Mouse (Mus musculus) kidney, embryonic 15.5 days (tissue): ENCODE measurements at regions not wholly inside any gene's neighbourhood (a gene's known extent, or its start where the extent isn't known, plus 50 kb on each side); places are given as distances from the start of the nearest gene placed in this dataset.

Source experiments
- ATAC-seq: fragments of 200-750 bp; cut with Nextera tagmentation; replicated peaks from 2 replicates; pipeline ENCODE4 v1.8.0; 2017; ENCODE audit warnings: moderate TSS enrichment; ENCODE audit not compliant: low FRiP score
- H3K27ac ChIP-seq: fragments of 300-500 bp; sonication (generic); 2 replicates; pipeline ENCODE4 v1.5.1; 2015; ENCODE audit warnings: mild to moderate bottlenecking, inconsistent platforms
- H3K27me3 ChIP-seq: fragments of 300-500 bp; sonication (generic); 2 replicates; pipeline ENCODE4 v1.6.1; 2015; ENCODE audit warnings: inconsistent platforms
- H3K36me3 ChIP-seq: fragments of 300-500 bp; sonication (generic); 2 replicates; pipeline ENCODE4 v1.6.1; 2015; ENCODE audit warnings: inconsistent platforms
- H3K4me1 ChIP-seq: fragments of 300-500 bp; sonication (generic); 2 replicates; pipeline ENCODE4 v1.6.1; 2015; ENCODE audit warnings: inconsistent platforms
- H3K4me2 ChIP-seq: fragments of 300-500 bp; sonication (generic); 2 replicates; pipeline ENCODE4 v1.6.1; 2015; ENCODE audit warnings: moderate library complexity, mild to moderate bottlenecking, inconsistent platforms
- H3K4me3 ChIP-seq: fragments of 300-500 bp; sonication (generic); replicated peaks from 2 replicates; pipeline ENCODE4 v1.5.1; 2015; ENCODE audit warnings: mild to moderate bottlenecking, inconsistent platforms
- H3K9ac ChIP-seq: fragments of 300-500 bp; sonication (generic); 2 replicates; pipeline ENCODE4 v1.6.1; 2015; ENCODE audit warnings: mild to moderate bottlenecking, inconsistent platforms
- H3K9me3 ChIP-seq: fragments of 300-500 bp; sonication (generic); replicated peaks from 2 replicates; pipeline ENCODE4 v1.6.1; 2016; ENCODE audit warnings: inconsistent platforms
- WGBS: fragments of 180-500 bp; shearing (Covaris S2); methylation state at CpG from one replicate; pipeline ENCODE4 v1.1.7; 2015; ENCODE audit warnings: mixed read lengths; 5-methylcytosine and 5-hydroxymethylcytosine counted together

DNA sequence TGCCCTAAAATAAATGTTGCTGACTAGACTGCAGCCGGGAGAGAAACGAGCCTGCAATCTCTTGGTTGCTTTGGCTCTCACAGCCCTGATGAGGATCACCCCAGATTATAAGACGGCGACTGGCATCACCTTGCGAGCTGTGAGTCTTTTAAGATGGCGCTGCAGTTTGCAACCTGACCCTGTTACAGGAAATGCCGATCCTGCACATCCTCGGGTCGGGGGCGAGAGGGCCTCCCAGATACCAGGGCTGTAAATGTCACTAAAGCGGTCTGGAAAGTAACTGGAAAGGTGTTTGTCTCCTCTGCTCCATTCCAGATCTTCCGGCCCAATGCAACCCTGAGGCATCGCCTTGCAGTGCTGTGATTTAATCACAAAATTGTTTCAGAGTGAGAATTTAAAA is 53.4 kb downstream of the Cartpt start:
- no peak overlapping the region for H3K9ac ChIP-seq
- WGBS, result 8% methylated on average over 13 of the region's 13 CpGs

DNA sequence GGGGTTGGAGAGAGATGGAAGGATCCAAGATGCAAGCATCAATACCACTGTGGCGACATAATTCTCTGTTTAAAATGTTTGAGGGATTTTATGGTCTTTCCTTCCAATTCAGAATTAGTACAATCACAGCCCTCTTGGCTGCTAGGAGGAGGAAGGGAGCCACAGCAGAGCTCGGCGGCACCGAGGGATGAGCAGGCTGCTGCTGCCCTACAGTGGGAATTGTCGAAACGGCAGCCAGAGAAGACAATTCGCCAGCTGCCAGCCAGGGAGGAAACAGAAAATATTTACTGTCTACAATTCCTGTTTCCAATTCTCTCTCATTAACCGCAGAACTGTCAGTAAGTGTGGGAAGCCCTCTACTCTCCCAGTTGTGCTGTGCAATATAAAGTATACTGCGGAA is 58.3 kb downstream of the Cartpt start:
- H3K9ac ChIP-seq, result no peak overlapping the region
- no peak overlapping the region for H3K4me3 ChIP-seq
- no peak overlapping the region for H3K4me2 ChIP-seq
- H3K27me3 ChIP-seq, result no peaks in the 10 kb centered on the region
- H3K9me3 ChIP-seq, result no peaks in the 10 kb centered on the region
- 28% methylated on average over 9 of the region's 9 CpGs for WGBS
- ATAC-seq, result no peak
- no peak overlapping the region for H3K27ac ChIP-seq
- no peaks in the 10 kb centered on the region for H3K36me3 ChIP-seq
- peaks cover 22% of the 10 kb centered on the region for H3K4me1 ChIP-seq

More for the DNA sequence above, 53.4 kb downstream of the Cartpt start:
- ATAC-seq, result no peak
- Histone ChIP-seq H3K27me3 (no peaks in the 10 kb centered on the region), H3K36me3 (no peaks in the 10 kb centered on the region), H3K27ac (no peak overlapping the region), H3K4me3 (no peak overlapping the region), H3K4me1 (peaks cover 18% of the 10 kb centered on the region), H3K4me2 (peak overlapping the region; percentile 21; the same call in 1 of the 2 replicates), H3K9me3 (no peaks in the 10 kb centered on the region)

- peak overlapping the region; percentile 20; the same call in 1 of the 2 replicates for H3K4me2 ChIP-seq
- H3K27ac ChIP-seq, result peak overlapping the region; percentile 20; the same call in 1 of the 2 replicates
- no peak overlapping the region for H3K9ac ChIP-seq
- H3K36me3 ChIP-seq, result no peaks in the 10 kb centered on the region
- ATAC-seq, result no peak
- 25% methylated on average over 9 of the region's 9 CpGs for WGBS
- peaks cover 2% of the 10 kb centered on the region; the same call in 1 of the 2 replicates for H3K9me3 ChIP-seq
- H3K4me1 ChIP-seq, result peaks cover 15% of the 10 kb centered on the region
- H3K27me3 ChIP-seq, result no peaks in the 10 kb centered on the region
- H3K4me3 ChIP-seq, result no peak overlapping the region
Measured at GRCm38 (mm10) chr13:99839446-99839845, 61.4 kb downstream of the Cartpt start.

DNA sequence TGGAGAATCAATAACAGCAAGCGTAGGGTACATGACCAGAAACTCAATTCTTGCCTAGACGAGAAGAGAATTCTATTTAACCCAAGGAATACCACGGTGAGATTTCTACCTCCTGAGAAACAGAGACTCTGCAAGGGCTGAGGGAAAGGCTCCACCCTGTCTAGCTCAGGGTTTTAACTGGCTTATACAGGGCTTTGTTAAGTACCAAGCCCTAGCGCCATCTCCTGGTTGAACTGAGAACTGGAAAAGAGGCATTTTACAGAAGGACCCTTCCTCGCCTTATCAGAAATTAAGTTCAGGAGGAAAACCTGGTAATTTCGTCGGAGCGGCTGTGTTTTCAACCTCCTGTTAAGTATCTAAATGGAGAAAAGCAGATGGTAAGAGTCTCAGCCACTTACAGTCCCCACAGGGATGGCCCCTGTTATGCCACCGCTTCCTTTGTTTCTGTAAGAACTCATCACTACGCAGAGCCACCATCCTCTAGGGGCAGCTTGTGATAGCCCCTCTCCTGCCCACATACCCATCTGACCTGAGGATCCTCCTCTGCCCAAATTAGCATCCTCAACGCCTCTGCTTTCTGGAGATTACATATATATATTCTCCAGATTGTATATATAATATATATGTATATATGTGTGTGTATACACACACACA is 63.0 kb downstream of the Cartpt start:
- Histone ChIP-seq H3K27me3 (no peaks in the 10 kb centered on the region), H3K4me2 (no peak overlapping the region), H3K4me1 (peaks cover 15% of the 10 kb centered on the region), H3K36me3 (no peaks in the 10 kb centered on the region), H3K9ac (no peak overlapping the region), H3K4me3 (no peak overlapping the region), H3K9me3 (peaks cover 12% of the 10 kb centered on the region; the same call in 1 of the 2 replicates), H3K27ac (no peak overlapping the region)
- ATAC-seq, result no peak
- WGBS, result 42% methylated on average over 11 of the region's 11 CpGs

GRCm38 (mm10) chr13:99837180-99837579 is 63.7 kb downstream of the Cartpt start:
- Histone ChIP-seq H3K9me3 (peaks cover 12% of the 10 kb centered on the region; the same call in 1 of the 2 replicates), H3K4me1 (peaks cover 15% of the 10 kb centered on the region), H3K36me3 (no peaks in the 10 kb centered on the region), H3K4me3 (no peak overlapping the region), H3K27me3 (no peaks in the 10 kb centered on the region), H3K9ac (no peak overlapping the region), H3K27ac (no peak overlapping the region), H3K4me2 (no peak overlapping the region)
- ATAC-seq, result no peak
- WGBS, result 86% methylated on average over 6 of the region's 6 CpGs

GRCm38 (mm10) chr13:99836586-99836985 is 64.3 kb downstream of the Cartpt start:
- WGBS, result 82% methylated on average over 5 of the region's 5 CpGs
- Histone ChIP-seq H3K4me2 (no peak overlapping the region), H3K27ac (no peak overlapping the region), H3K27me3 (no peaks in the 10 kb centered on the region), H3K9ac (no peak overlapping the region), H3K36me3 (no peaks in the 10 kb centered on the region), H3K9me3 (peaks cover 12% of the 10 kb centered on the region; the same call in 1 of the 2 replicates), H3K4me3 (no peak overlapping the region), H3K4me1 (peaks cover 15% of the 10 kb centered on the region)
- no peak for ATAC-seq

DNA sequence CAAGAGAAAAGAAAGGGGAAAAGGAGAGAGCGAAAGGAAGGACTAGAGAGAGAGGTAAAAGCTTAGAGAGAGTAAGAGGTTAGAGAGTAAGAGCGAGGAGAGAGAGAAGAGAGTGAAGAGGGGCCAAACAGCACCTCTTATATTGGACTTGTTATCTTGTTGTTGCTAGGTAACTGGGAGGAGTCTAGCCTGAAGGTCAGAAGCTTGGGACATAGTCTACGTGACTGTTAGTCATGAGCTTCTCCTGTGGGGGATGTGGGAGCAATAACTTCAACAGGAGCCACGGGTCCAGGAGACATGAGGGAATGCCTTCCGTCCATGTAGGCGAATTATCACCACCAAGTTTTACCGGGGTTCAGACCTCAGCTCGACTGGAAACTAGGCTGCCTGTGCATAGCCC is 65.4 kb downstream of the Cartpt start:
- Histone ChIP-seq H3K4me1 (peaks cover 15% of the 10 kb centered on the region), H3K9ac (no peak overlapping the region), H3K27ac (no peak overlapping the region), H3K4me3 (no peak overlapping the region), H3K36me3 (no peaks in the 10 kb centered on the region), H3K9me3 (peaks cover 12% of the 10 kb centered on the region; the same call in 1 of the 2 replicates), H3K4me2 (no peak overlapping the region), H3K27me3 (no peaks in the 10 kb centered on the region)
- no peak for ATAC-seq
- 87% methylated on average over 8 of the region's 8 CpGs for WGBS

GRCm38 (mm10) chr13:99830080-99830724 is 70.7 kb downstream of the Cartpt start:
- Histone ChIP-seq H3K36me3 (no peaks in the 10 kb centered on the region), H3K4me2 (no peak overlapping the region), H3K9ac (no peak overlapping the region), H3K4me1 (no peaks in the 10 kb centered on the region), H3K27ac (no peak overlapping the region), H3K9me3 (peaks cover 12% of the 10 kb centered on the region; the same call in 1 of the 2 replicates), H3K27me3 (no peaks in the 10 kb centered on the region), H3K4me3 (no peak overlapping the region)
- WGBS, result 84% methylated on average over 7 of the region's 7 CpGs
- no peak for ATAC-seq

GRCm38 (mm10) chr13:99827573-99827972 is 73.3 kb downstream of the Cartpt start:
- no peak overlapping the region for H3K4me2 ChIP-seq

DNA sequence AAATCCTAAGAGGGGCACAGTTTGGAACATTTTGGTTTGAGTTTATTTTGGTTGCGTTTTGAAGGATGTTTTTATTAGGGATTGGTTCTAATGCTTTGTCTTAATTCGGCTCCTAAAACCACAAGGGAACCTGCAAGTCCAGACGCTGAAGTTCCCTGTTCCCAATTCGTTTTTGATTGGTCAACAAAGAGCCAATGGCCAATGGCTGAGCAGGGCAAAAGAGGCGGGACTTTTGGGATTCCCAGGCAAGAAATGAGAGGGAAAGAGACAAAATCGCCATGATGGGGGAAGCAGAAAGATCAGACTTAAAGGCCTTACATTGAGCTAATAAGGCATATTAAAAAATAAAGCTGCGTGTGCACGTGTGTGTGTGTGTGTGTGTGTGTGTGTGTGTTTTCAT is 76.3 kb downstream of the Cartpt start:
- Histone ChIP-seq H3K27me3 (no peaks in the 10 kb centered on the region), H3K4me3 (no peak overlapping the region), H3K9ac (no peak overlapping the region), H3K4me2 (no peak overlapping the region), H3K27ac (no peak overlapping the region), H3K36me3 (no peaks in the 10 kb centered on the region), H3K4me1 (no peaks in the 10 kb centered on the region), H3K9me3 (no peaks in the 10 kb centered on the region)
- no peak for ATAC-seq
- 68% methylated on average over 8 of the region's 8 CpGs for WGBS

More at GRCm38 (mm10) chr13:99827573-99827972, 73.3 kb downstream of the Cartpt start:
- 87% methylated on average over 7 of the region's 7 CpGs for WGBS
- Histone ChIP-seq H3K9ac (no peak overlapping the region), H3K9me3 (no peaks in the 10 kb centered on the region), H3K4me1 (no peaks in the 10 kb centered on the region), H3K27ac (no peak overlapping the region), H3K36me3 (no peaks in the 10 kb centered on the region), H3K27me3 (no peaks in the 10 kb centered on the region), H3K4me3 (no peak overlapping the region)
- no peak for ATAC-seq

DNA sequence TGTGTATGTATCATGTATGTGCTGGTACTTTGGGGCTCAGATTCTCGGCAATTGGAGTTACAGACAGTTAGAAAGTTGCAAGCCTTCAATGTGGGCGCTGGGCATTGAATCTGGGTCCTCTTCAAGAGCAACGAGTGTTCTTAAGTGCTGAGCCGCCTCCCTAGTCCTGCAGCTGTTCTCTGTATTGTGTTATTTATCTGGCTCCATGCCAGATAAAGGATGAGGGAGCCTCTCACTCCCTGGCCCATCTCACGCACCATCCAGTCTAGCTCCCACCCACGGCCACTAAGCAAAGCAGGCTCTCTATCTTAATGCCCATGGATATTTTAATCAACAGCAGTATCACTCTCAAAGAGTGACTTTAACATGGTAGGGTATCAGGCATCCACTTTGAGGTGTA is 84.2 kb downstream of the Cartpt start:
- no peak for ATAC-seq
- no peaks in the 10 kb centered on the region for H3K27me3 ChIP-seq
- peaks cover 10% of the 10 kb centered on the region for H3K4me1 ChIP-seq
- H3K4me3 ChIP-seq, result no peak overlapping the region
- no peak overlapping the region for H3K4me2 ChIP-seq
- 62% methylated on average over 6 of the region's 6 CpGs for WGBS
- no peaks in the 10 kb centered on the region for H3K36me3 ChIP-seq
- H3K27ac ChIP-seq, result no peak overlapping the region
- no peak overlapping the region for H3K9ac ChIP-seq
- H3K9me3 ChIP-seq, result no peaks in the 10 kb centered on the region

GRCm38 (mm10) chr13:99815786-99816185 is 85.1 kb downstream of the Cartpt start:
- Histone ChIP-seq H3K27ac (no peak overlapping the region), H3K4me3 (no peak overlapping the region), H3K9me3 (no peaks in the 10 kb centered on the region), H3K9ac (no peak overlapping the region), H3K27me3 (no peaks in the 10 kb centered on the region), H3K36me3 (no peaks in the 10 kb centered on the region), H3K4me1 (peaks cover 10% of the 10 kb centered on the region), H3K4me2 (no peak overlapping the region)
- 74% methylated on average over 6 of the region's 6 CpGs for WGBS
- no peak for ATAC-seq
